Mouse (Mus musculus) myocyte (in vitro differentiated cells): ENCODE data around the gene Dusp27.

ENCODE experiments used
- E2F4 ChIP-seq: IDR thresholded peaks from one replicate; pipeline ENCODE4 v1.6.1; 2011; ENCODE audit warnings: mild to moderate bottlenecking, control low read depth, moderate library complexity; ENCODE audit not compliant: insufficient read depth
- MAX ChIP-seq: IDR thresholded peaks from one replicate; pipeline ENCODE4 v1.6.1; 2011; ENCODE audit warnings: low read depth, mild to moderate bottlenecking, control low read depth
- POLR2A ChIP-seq: IDR thresholded peaks from one replicate; pipeline ENCODE4 v1.6.1; 2011; ENCODE audit warnings: low read depth, mild to moderate bottlenecking, control low read depth, moderate library complexity; ENCODE audit not compliant: insufficient read length
- USF1 ChIP-seq: IDR thresholded peaks from one replicate; pipeline ENCODE4 v1.6.1; 2011; ENCODE audit warnings: low read depth, mild to moderate bottlenecking, control low read depth, moderate library complexity

DNA sequence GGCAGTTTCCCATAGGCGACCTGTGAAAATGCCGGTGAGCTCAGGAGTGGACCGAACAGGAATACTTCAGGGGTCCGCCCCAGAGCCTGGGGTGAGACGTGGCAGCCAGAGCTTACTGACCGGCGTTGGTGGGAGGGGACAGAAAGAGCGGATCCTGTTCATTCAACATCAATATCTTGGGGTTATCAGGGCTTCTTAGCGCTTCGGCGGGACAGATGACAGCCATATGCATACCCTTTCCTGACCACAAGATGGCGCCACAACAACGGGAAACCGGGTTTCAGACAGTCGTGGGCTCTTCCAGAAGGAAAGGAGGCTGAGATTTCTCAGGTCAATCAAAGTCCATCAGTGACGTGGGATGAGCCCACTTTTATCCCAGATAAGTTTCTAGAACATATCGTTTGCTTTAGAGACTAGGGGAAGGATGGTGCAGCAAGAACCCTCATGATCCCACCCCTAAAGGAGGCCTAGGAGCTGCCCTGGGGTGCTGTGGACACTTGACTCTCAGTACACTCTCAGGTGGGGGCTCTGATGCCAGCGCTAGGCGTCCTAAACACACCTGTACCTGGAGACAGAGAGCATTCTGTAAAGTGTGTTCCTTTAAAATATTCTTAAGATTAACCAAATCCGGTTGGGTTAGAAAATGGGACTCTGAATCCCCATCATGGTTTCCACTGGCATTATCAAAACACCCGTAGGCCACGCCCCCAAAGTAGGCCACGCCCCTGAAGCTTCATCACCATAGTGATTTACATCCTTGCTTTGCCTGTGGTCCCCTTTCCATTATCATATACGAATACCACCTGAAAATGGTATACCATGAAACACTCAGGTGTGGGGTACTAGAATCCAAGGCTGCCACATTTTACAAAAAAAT, 33.1 kb upstream of the Dusp27 start:
- TF ChIP-seq MAX (no peak), POLR2A (no peak), USF1 (no peak), E2F4 (no peak)
